Mouse (Mus musculus) forebrain, embryonic 11.5 days (tissue): ENCODE data around the gene Dpep1. TPM values are rescaled to one million over a fixed set of nuclear protein-coding genes. Genes with fewer than 3 reads are reported as not detected.

Experiments used
- ATAC-seq: fragments of 200-750 bp; cut with Nextera tagmentation; replicated peaks from 2 replicates; pipeline ENCODE4 v1.8.0; 2017; ENCODE audit warnings: moderate TSS enrichment; ENCODE audit not compliant: low FRiP score
- DNase-seq: peaks from one replicate; pipeline ENCODE4 v3.0.0-alpha.2; 2017; ENCODE audit warnings: low spot score
- H3K27ac ChIP-seq: fragments of 300-500 bp; sonication (generic); 2 replicates; pipeline ENCODE4 v1.5.1; 2014; ENCODE audit warnings: low read depth, low read length
- H3K27me3 ChIP-seq: fragments of 300-500 bp; sonication (generic); 2 replicates; pipeline ENCODE4 v1.6.1; 2014; ENCODE audit warnings: mild to moderate bottlenecking, low read length, mixed read lengths; ENCODE audit not compliant: control insufficient read depth, insufficient read depth
- H3K36me3 ChIP-seq: fragments of 300-500 bp; sonication (generic); 2 replicates; pipeline ENCODE4 v1.6.1; 2014; ENCODE audit warnings: mild to moderate bottlenecking, low read length, moderate library complexity, mixed read lengths; ENCODE audit not compliant: control insufficient read depth, insufficient read depth
- H3K4me1 ChIP-seq: fragments of 300-500 bp; sonication (generic); replicated peaks from 2 replicates; pipeline ENCODE4 v1.6.1; 2014; ENCODE audit warnings: low read length, mixed read lengths; ENCODE audit not compliant: control insufficient read depth, insufficient read depth
- H3K4me2 ChIP-seq: fragments of 300-500 bp; sonication (generic); 2 replicates; pipeline ENCODE4 v1.6.1; 2014; ENCODE audit warnings: low read depth, mild to moderate bottlenecking, low read length, moderate library complexity, mixed read lengths; ENCODE audit not compliant: severe bottlenecking
- H3K4me3 ChIP-seq: fragments of 300-500 bp; sonication (generic); 2 replicates; pipeline ENCODE4 v1.5.1; 2014; ENCODE audit warnings: low read depth, low read length
- H3K9ac ChIP-seq: fragments of 300-500 bp; sonication (generic); 2 replicates; pipeline ENCODE4 v1.6.1; 2014; ENCODE audit warnings: low read length
- H3K9me3 ChIP-seq: fragments of 300-500 bp; sonication (generic); 2 replicates; pipeline ENCODE4 v1.6.1; 2016; ENCODE audit warnings: low read length, mixed read lengths; ENCODE audit not compliant: control insufficient read depth
- WGBS: fragments of 180-500 bp; shearing (Covaris S2); extraction: QIAGEN DNeasy Blood & Tissue Kit; methylation state at CpG from one replicate; pipeline ENCODE4 v1.1.7; 2014; 5-methylcytosine and 5-hydroxymethylcytosine counted together
- polyA plus RNA-seq: library from polyadenylated mRNA; unstranded; fragments of >200 nt; fragmentation: Nextera tagmentation; extraction: Ambion mirVana; gene quantifications from 2 replicates; pipeline ENCODE4 v1.2.1, GENCODE M21; 2014

Gene Dpep1
- 0.81 and 1.5 TPM in 2 replicates for polyA plus RNA-seq

DNA sequence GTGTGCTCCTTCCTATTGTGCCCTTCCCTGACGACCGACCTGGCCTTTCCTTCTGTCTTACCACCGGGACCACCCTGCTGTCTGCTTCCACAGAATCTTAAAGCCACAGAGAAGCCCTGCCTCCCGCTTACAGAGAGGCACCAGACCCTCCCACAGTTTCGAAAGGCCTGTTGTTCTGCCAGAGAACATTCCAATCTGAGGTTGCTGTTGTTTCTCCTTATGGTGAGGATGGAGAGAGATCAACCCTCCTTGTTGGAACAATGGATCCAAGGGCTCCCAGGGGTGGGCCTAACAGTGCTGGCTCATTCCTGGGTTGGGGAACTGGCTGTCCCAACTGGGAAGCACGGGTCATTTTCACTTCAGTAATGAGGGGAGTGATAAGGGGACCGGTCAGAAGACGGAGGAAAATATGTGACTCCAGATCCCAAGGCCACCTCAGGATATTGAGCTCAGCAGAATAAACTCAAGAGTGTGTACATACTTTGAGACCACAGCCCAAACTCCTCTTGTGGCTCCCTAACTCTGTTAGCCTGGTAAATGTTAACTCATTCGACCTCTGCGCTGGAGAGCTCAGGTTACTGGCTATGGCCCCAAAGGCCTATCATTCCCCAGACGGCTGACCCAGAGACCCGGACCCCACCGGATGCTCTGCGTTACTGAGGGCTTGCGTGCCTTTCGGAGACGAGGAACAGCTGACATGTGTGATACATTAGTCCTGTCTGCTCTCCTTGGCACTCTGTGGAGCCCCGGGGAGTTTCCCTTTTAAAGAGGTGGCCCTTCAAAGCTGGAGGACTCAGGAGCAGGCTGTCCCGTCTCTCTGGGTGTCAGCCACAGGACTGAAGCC lies at the start of gene Dpep1:
Gene Dpep1, plus strand, starts transcription at position 677 of the 844 bp plus-strand sequence.
- no peaks in the 10 kb centered on the region for H3K27me3 ChIP-seq
- H3K4me1 ChIP-seq = 0 out of 2 replicates have a peak, but pooled peaks cover 2% of the 10 kb centered on the region
- ATAC-seq (no peak), DNase-seq (no peak)
- 55% methylated on average over 19 of the region's 19 CpGs for WGBS
- no peak within 1 kb of the TSS for H3K9ac ChIP-seq
- no peaks in the 10 kb centered on the region for H3K36me3 ChIP-seq
- H3K9me3 ChIP-seq = no peaks in the 10 kb centered on the region
- H3K4me2 ChIP-seq = no peak within 1 kb of the TSS
- no peak within 1 kb of the TSS for H3K4me3 ChIP-seq
- no peak within 1 kb of the TSS for H3K27ac ChIP-seq

DNA sequence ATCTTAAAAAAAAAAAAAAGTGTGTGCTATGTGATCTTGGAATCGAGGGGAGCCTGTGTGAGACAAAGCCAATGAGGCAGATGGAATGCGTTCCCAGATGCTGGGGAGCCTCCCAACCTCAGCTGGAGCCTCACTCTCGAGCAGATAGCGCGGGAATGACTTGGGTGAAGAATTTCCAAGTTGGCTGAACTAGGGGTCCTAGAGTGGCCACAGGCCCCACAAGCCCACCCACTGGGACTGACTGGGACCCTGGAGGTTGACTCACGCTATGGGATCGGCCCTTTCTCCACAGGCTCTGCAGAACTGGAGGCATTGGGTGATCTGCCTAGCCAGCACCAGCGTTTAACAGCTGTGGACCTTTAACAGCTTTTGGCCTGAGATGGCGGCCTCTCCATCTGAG lies 49.8 kb upstream of the Dpep1 start:
- H3K36me3 ChIP-seq = no peaks in the 10 kb centered on the region
- H3K27me3 ChIP-seq = no peaks in the 10 kb centered on the region
- H3K4me1 ChIP-seq = peaks cover 10% of the 10 kb centered on the region
- WGBS = 85% methylated on average over 9 of the region's 9 CpGs
- H3K4me3 ChIP-seq = no peak overlapping the region
- no peak overlapping the region for H3K9ac ChIP-seq
- H3K4me2 ChIP-seq = no peak overlapping the region
- no peaks in the 10 kb centered on the region for H3K9me3 ChIP-seq
- H3K27ac ChIP-seq = no peak overlapping the region
- ATAC-seq = no peak
- DNase-seq = no peak

DNA sequence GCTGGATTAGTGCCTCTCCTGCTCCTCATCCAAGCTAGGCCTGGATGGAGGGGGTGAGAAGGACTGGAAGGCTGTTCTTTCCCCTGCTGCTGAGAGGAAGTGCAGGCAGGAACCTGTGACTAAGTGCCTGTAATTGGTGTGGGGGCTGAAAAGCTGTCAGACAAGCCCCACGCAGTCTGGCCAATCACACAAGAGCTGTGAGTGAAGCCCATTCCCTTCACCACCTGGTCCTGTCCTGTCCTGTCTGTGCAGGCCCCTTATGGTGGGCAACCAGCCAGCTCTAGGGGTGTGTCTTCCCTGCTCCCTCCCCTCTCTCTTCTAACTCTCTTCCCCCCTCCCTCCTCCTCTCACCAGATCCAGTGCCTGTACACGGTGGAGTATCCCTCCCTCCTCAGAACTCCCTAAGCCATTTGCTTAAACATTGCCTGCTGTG lies 48.4 kb upstream of the Dpep1 start:
- ATAC-seq (peak; percentile 63; the same call in 1 of the 2 replicates), DNase-seq (peak; percentile 70)
- no peak overlapping the region for H3K27ac ChIP-seq
- H3K36me3 ChIP-seq = no peaks in the 10 kb centered on the region
- peaks cover 10% of the 10 kb centered on the region for H3K4me1 ChIP-seq
- no peaks in the 10 kb centered on the region for H3K9me3 ChIP-seq
- no peak overlapping the region for H3K4me2 ChIP-seq
- no peak overlapping the region for H3K9ac ChIP-seq
- no peak overlapping the region for H3K4me3 ChIP-seq
- WGBS = 20% methylated on average over 2 of the region's 2 CpGs
- no peaks in the 10 kb centered on the region for H3K27me3 ChIP-seq

DNA sequence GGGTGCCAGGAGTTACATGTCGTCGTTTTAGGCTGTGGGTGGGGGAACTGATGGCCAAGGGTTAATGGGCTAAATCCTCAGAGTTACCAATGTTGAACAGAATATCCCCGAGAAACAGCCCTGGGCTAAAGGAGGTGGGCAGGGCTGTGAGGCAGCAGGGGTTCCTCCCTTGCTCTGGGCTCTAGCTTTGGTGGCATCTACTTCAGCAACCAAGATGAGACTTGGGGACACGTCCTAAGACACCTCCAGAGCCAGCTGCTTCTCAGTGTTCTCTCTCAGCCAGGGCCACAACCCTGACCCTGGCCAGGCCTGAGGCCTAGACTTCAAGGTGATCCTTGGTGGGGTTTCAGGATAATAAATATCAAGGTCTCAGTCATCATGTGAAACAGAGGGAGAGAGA lies 47.3 kb upstream of the Dpep1 start:
- ATAC-seq (no peak), DNase-seq (no peak)
- Histone ChIP-seq H3K4me2 (no peak overlapping the region), H3K27me3 (no peaks in the 10 kb centered on the region), H3K9me3 (no peaks in the 10 kb centered on the region), H3K27ac (no peak overlapping the region), H3K4me3 (no peak overlapping the region), H3K9ac (no peak overlapping the region), H3K4me1 (peaks cover 10% of the 10 kb centered on the region), H3K36me3 (no peaks in the 10 kb centered on the region)
- 70% methylated on average over 4 of the region's 4 CpGs for WGBS

DNA sequence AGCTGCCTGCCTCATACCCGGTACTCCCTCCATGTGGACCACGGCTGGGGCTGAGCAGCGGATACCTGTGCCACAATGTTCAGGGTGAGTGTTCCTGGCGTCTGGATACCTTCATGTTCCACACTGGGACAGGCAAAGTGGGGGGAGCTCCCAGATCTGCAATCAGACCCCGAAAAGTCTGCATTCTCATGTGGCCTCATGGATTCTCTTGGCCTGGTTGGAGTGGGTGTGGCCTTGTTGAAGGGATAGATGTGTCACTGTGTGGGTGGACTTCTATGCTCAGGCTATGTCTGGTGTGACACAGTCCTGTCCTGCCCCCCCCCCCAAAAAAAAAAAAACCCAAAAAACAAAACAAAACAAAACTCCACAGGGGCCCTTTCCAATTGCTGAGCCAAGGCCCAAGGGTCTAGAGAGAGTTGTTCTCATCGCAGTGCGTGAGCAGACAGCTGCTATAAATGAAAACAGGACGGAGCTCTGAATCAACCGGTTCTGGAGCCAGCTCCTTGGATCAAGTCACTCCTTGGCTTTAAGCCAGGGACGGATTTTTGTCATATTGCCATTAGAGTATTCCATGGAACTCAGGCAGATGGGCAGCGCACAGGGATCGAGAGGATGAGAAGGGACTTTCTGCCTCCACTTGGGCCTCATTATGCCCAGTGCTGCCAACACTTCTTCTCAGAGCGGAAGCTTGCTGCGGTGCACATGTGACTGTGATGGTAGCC lies 44.1 kb upstream of the Dpep1 start:
- no peaks in the 10 kb centered on the region for H3K27me3 ChIP-seq
- no peak overlapping the region for H3K4me2 ChIP-seq
- no peak overlapping the region for H3K9ac ChIP-seq
- no peak overlapping the region for H3K4me3 ChIP-seq
- ATAC-seq (no peak), DNase-seq (no peak)
- H3K4me1 ChIP-seq = no peaks in the 10 kb centered on the region
- no peaks in the 10 kb centered on the region for H3K9me3 ChIP-seq
- no peaks in the 10 kb centered on the region for H3K36me3 ChIP-seq
- WGBS = 84% methylated on average over 14 of the region's 14 CpGs
- H3K27ac ChIP-seq = no peak overlapping the region

DNA sequence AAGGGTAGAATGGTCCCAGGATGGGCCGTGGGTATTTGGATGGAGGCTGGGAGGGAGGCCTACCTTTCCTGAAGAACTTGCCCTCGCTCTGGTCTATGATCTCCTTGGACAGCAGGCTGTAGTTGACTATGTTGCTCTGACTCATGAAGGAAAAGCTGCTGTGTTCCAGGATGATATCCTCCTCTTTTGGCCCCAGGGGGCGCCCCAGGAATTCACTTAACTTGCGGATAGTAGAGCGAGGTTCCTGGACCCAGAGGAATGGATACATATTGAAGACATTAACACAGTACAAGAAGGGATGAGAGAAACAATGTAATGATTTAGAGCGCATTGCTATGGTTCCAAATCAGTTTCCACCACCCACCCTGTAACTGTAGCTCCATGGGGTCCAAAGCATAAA lies 40.8 kb upstream of the Dpep1 start:
- ATAC-seq (no peak), DNase-seq (no peak)
- no peak overlapping the region for H3K4me3 ChIP-seq
- 65% methylated on average over 6 of the region's 6 CpGs for WGBS
- no peaks in the 10 kb centered on the region for H3K9me3 ChIP-seq
- no peaks in the 10 kb centered on the region for H3K36me3 ChIP-seq
- H3K27me3 ChIP-seq = no peaks in the 10 kb centered on the region
- no peak overlapping the region for H3K4me2 ChIP-seq
- no peak overlapping the region for H3K27ac ChIP-seq
- H3K9ac ChIP-seq = no peak overlapping the region
- H3K4me1 ChIP-seq = no peaks in the 10 kb centered on the region

DNA sequence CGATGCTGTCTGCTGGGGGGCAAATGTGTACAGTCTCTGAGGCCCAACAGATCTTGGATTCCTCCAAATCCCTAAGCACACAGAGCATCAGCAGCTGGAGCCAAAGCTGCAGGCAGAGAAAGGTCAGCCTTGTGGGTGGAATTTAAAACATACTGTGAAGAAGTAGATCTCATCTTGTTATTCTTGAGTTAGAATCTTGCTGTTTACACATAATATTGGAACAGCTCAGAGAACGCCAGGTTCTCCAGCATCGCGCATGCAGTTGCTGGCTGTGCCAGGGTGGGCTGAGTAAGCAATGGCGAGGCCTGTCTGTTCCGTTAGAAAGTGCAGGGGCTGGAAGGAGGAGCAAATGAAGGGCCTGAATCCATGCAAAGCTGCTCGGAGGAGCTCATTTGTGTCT lies 39.7 kb upstream of the Dpep1 start:
- no peaks in the 10 kb centered on the region for H3K36me3 ChIP-seq
- 83% methylated on average over 7 of the region's 7 CpGs for WGBS
- no peak overlapping the region for H3K4me2 ChIP-seq
- ATAC-seq (no peak), DNase-seq (no peak)
- no peaks in the 10 kb centered on the region for H3K27me3 ChIP-seq
- H3K4me3 ChIP-seq = no peak overlapping the region
- H3K9ac ChIP-seq = no peak overlapping the region
- no peaks in the 10 kb centered on the region for H3K4me1 ChIP-seq
- H3K9me3 ChIP-seq = no peaks in the 10 kb centered on the region
- H3K27ac ChIP-seq = no peak overlapping the region

DNA sequence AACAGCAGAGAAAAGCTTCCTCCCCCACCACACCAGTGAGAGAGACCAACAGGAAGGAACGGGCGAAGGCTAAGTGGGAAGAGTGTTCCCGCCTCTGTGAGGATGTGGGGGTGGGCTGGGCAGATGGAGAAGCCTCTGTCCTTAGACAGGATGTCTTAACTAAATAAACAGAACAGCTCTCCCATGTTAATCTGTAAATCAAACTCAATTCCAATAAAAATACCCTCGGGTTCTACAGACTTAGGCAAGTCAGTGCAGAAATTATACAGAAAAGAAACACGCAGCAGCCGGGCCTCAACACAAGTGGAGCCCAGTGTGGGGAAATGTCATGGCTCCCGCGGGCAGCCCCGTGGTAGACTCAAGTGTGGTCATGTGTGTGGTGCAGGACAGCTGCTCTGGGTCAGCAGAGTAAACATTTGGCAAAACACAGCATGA lies 35.3 kb upstream of the Dpep1 start:
- H3K4me2 ChIP-seq = no peak overlapping the region
- no peak overlapping the region for H3K27ac ChIP-seq
- no peaks in the 10 kb centered on the region for H3K27me3 ChIP-seq
- no peak overlapping the region for H3K4me3 ChIP-seq
- H3K36me3 ChIP-seq = no peaks in the 10 kb centered on the region
- H3K9me3 ChIP-seq = no peaks in the 10 kb centered on the region
- ATAC-seq (no peak), DNase-seq (no peak)
- no peaks in the 10 kb centered on the region for H3K4me1 ChIP-seq
- 79% methylated on average over 9 of the region's 9 CpGs for WGBS
- H3K9ac ChIP-seq = no peak overlapping the region
